Mouse (Mus musculus) embryonic fibroblast, embryonic 13.5 days (primary cell): Measurements from ENCODE around the gene Med12l.

ENCODE experiments used
- CTCF ChIP-seq: IDR thresholded peaks from 2 replicates; pipeline ENCODE4 v1.5.1; 2011; ENCODE audit warnings: mild to moderate bottlenecking, control low read depth, low read length, moderate library complexity, borderline replicate concordance; ENCODE audit not compliant: insufficient read depth
- POLR2A ChIP-seq: IDR thresholded peaks from 2 replicates; pipeline ENCODE4 v1.6.1; 2011; ENCODE audit warnings: low read depth, mild to moderate bottlenecking, control low read depth, low read length, moderate library complexity

GRCm38 (mm10) chr3:59354156-59354555 is 348.5 kb downstream of the Med12l start:
- TF ChIP-seq CTCF (no peak), POLR2A (no peak)
